Mouse (Mus musculus) CH12.LX (cell line): ENCODE data around the gene Ubxn1.
A peak's percentile ranks its signal among the peaks of the same experiment; 100 is the strongest.

Source experiments
- CHD1 ChIP-seq: IDR thresholded peaks from 2 replicates; pipeline ENCODE4 v1.6.1; 2012; ENCODE audit warnings: low read depth, low read length, improper control_type of control experiment, inconsistent platforms
- CTCF ChIP-seq, 2 experiments: IDR thresholded peaks in 1 of 2; conservative IDR thresholded peaks in 1 of 2; 2 replicates each; pipeline ENCODE4 v1.5.1; 2011 to 2012; ENCODE audit warnings: low read depth in 2 of 2, low read length in 2 of 2, improper control_type of control experiment in 1 of 2, inconsistent platforms in 1 of 2, mild to moderate bottlenecking in 1 of 2, moderate library complexity in 1 of 2
- E2F4 ChIP-seq: IDR thresholded peaks from 2 replicates; pipeline ENCODE4 v1.6.1; 2011; ENCODE audit warnings: low read depth, low read length, improper control_type of control experiment; ENCODE audit not compliant: insufficient replicate concordance
- EP300 ChIP-seq: IDR thresholded peaks from 2 replicates; pipeline ENCODE4 v1.6.1; 2011; ENCODE audit warnings: low read length, improper control_type of control experiment
- HCFC1 ChIP-seq: IDR thresholded peaks from 2 replicates; pipeline ENCODE4 v1.6.1; 2012; ENCODE audit warnings: low read depth, mild to moderate bottlenecking, inconsistent platforms, low read length, improper control_type of control experiment
- JUN ChIP-seq: IDR thresholded peaks from 2 replicates; pipeline ENCODE4 v1.6.1; 2011; ENCODE audit warnings: low read depth, mild to moderate bottlenecking, low read length, improper control_type of control experiment, moderate library complexity; ENCODE audit not compliant: insufficient read depth
- MAX ChIP-seq: IDR thresholded peaks from 2 replicates; pipeline ENCODE4 v1.6.1; 2011; ENCODE audit warnings: low read length, improper control_type of control experiment
- POLR2A ChIP-seq: IDR thresholded peaks from 2 replicates; pipeline ENCODE4 v1.6.1; 2011; ENCODE audit warnings: low read depth, mild to moderate bottlenecking, improper control_type of control experiment, low read length
- POLR2AphosphoS2 ChIP-seq: IDR thresholded peaks from 2 replicates; pipeline ENCODE4 v1.6.1; 2011; ENCODE audit warnings: low read depth, low read length, improper control_type of control experiment
- UBTF ChIP-seq: IDR thresholded peaks from 2 replicates; pipeline ENCODE4 v1.6.1; 2012; ENCODE audit warnings: low read depth, mild to moderate bottlenecking, inconsistent platforms, low read length, improper control_type of control experiment, moderate library complexity
- ZC3H11A ChIP-seq: IDR thresholded peaks from 2 replicates; pipeline ENCODE4 v1.6.1; 2012; ENCODE audit warnings: low read depth, mild to moderate bottlenecking, inconsistent platforms, low read length, improper control_type of control experiment
- ZNF384 ChIP-seq: IDR thresholded peaks from 2 replicates; pipeline ENCODE4 v1.6.1; 2012; ENCODE audit warnings: low read depth, low read length, improper control_type of control experiment, inconsistent platforms

DNA sequence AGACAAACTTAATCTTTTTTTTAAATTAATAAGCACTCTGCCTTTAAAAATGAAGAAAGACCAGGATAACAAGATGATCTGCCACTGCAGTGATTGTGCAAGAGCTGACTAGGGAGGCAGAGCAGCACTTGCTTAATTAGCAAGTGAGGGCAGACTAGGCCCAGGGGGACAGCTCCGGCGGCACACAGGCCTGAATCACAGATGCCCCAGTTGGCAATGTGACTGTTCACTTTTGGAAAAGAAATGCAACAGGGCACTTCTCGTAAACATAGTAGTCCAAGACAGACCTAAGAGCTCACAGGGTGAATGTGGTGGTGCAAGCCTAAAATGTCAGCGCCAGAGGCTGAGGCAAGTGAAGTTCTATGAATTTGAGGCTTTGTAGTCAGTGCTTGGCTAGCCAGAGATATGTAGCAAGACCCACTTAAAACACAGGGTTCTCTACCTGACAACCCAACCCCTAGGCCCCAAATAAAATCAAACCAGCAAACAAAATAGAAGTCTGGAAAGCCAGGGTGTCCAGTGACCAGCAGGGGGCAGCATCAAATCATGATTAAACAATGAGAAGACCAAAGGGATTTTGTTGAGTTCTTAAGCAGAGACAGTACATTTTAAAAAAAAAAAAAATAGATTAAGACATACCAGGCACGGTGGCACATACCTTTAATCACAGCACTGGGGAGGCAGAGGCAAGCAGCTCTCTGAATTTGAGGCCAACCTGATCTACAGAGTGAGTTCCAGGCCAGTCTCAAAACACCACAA, 26.7 kb upstream of the Ubxn1 start:
- peak; percentile 65 to 79; a peak in 3 of 4 replicates for TF ChIP-seq CTCF (conservative IDR thresholded peaks at IDR 0.05 in 1 of 2, IDR thresholded peaks at IDR 0.05 in 1 of 2; ENCODE audit: low read depth in 2 of 2, low read length in 2 of 2)
- no peak for TF ChIP-seq ZC3H11A
- no peak for TF ChIP-seq POLR2A
- no peak for TF ChIP-seq EP300
- no peak for TF ChIP-seq CHD1
- no peak for TF ChIP-seq MAX
- TF ChIP-seq POLR2AphosphoS2, result no peak
- no peak for TF ChIP-seq E2F4
- TF ChIP-seq ZNF384, result peak; percentile 80
- no peak for TF ChIP-seq HCFC1
- TF ChIP-seq JUN, result no peak
- no peak for TF ChIP-seq UBTF
